ENCODE assay signal across 9 mouse cellular contexts in genomic region chr13:98924897-98925485, GRCm38 (mm10). TPM values are rescaled to one million over a fixed set of nuclear protein-coding genes. Genes with fewer than 3 reads are reported as not detected.
DNase-seq lines count a peak whose midpoint lies in the region; ATAC-seq lines count a peak whose summit lies in the region.
"Had no signal": no experiment of that assay in that cellular context is flagged by ENCODE, and none has a peak within 500 bp of the region (broad histone marks: within the 10 kb centered on the region; RNA-seq: fewer than 3 reads in every experiment).

No protein-coding gene starts in this region.

- peak overlapping the region; percentile 100 for H3K9ac ChIP-seq in neural tube, embryonic 11.5 days (ENCODE audit: low read length)
- peak overlapping the region; percentile 100 for H3K9ac ChIP-seq in limb, embryonic 12.5 days (replicated peaks)

- H3K4me3 ChIP-seq in neural tube, embryonic 11.5 days (ENCODE audit: low read depth, low read length) = peak overlapping the region; percentile 98
- peak overlapping the region; percentile 99 for H3K4me3 ChIP-seq in limb, embryonic 12.5 days (replicated peaks)

- peak; percentile 24 for DNase-seq in neural tube, embryonic 11.5 days (ENCODE audit: low spot score)
- DNase-seq in neural tube, embryonic 10.5 days (ENCODE audit: extremely low spot score, low spot score) = no peak
- no peak for DNase-seq in gastrocnemius, adult 18-20 months (ENCODE audit: low spot score)
- no peak for DNase-seq in adipocyte (ENCODE audit: low spot score)
- no peak for DNase-seq in spleen, postnatal 14 days (ENCODE audit: low spot score in 2 of 2)

- ATAC-seq in neural tube, embryonic 11.5 days (ENCODE audit: insufficient read depth, low FRiP score, low TSS enrichment) = no peak
- peak; percentile 29 for ATAC-seq in erythroblast, adult 5-6 weeks (replicated peaks; ENCODE audit: low FRiP score, poor library complexity, severe bottlenecking)
- no peak for ATAC-seq in limb, embryonic 12.5 days (ENCODE audit: insufficient number of reproducible peaks, insufficient read depth, low FRiP score, low TSS enrichment, low read depth)
- ATAC-seq in neutrophil, adult 5-6 weeks (ENCODE audit: extremely low read depth, insufficient number of reproducible peaks, low FRiP score, poor library complexity, severe bottlenecking) = peak; percentile 11; the same call in 1 of the 2 replicates

- H3K4me1 ChIP-seq in neural tube, embryonic 11.5 days (ENCODE audit: control insufficient read depth, insufficient read depth, low read length) = peaks cover 3% of the 10 kb centered on the region; the same call in 1 of the 2 replicates
- peaks cover 6% of the 10 kb centered on the region for H3K4me1 ChIP-seq in limb, embryonic 12.5 days (replicated peaks)

- H3K27me3 ChIP-seq in neural tube, embryonic 11.5 days (ENCODE audit: control insufficient read depth, insufficient read depth, low read length) = no peaks in the 10 kb centered on the region
- H3K27me3 ChIP-seq in limb, embryonic 12.5 days = no peaks in the 10 kb centered on the region

- no peaks in the 10 kb centered on the region for H3K9me3 ChIP-seq in neural tube, embryonic 11.5 days (ENCODE audit: control insufficient read depth, low read length)
- no peaks in the 10 kb centered on the region for H3K9me3 ChIP-seq in limb, embryonic 12.5 days

- peaks cover 9% of the 10 kb centered on the region for H3K36me3 ChIP-seq in neural tube, embryonic 11.5 days (ENCODE audit: control insufficient read depth, insufficient read depth, low read length)
- H3K36me3 ChIP-seq in limb, embryonic 12.5 days = peaks cover 24% of the 10 kb centered on the region

- peak overlapping the region; percentile 70 for H3K4me2 ChIP-seq in neural tube, embryonic 11.5 days (ENCODE audit: low read depth)
- H3K4me2 ChIP-seq in limb, embryonic 12.5 days = peak overlapping the region; percentile 67

- peak overlapping the region; percentile 95; the same call in 1 of the 2 replicates for H3K27ac ChIP-seq in neural tube, embryonic 11.5 days (ENCODE audit: low read depth, low read length)
- H3K27ac ChIP-seq in limb, embryonic 12.5 days = peak overlapping the region; percentile 98

- 23% methylated on average over 11 of the region's 11 CpGs for WGBS in neural tube, embryonic 11.5 days
- 19% methylated on average over 11 of the region's 11 CpGs for WGBS in limb, embryonic 12.5 days

RNA-seq across cellular contexts. Expression of gene Tnpo1, which starts 1.2 kb away (rescaled TPM):
- polyA plus RNA-seq in neural tube, embryonic 11.5 days (2014; fragmentation: Nextera tagmentation; extraction: Ambion mirVana) = 60.9 and 67.8 TPM in 2 replicates
- total RNA-seq in erythroblast, adult 5-6 weeks (2015; ENCODE audit: low replicate concordance) = 52.5 and 54.4 TPM in 2 replicates
- total RNA-seq in erythroblast, adult 5-6 weeks (2017; ENCODE audit: low replicate concordance) = 54.3 and 70.1 TPM in 2 replicates
- 77.0 and 77.6 TPM in 2 replicates for polyA plus RNA-seq in limb, embryonic 12.5 days (2016; fragmentation: Nextera tagmentation; extraction: Ambion mirVana)
- 89.3 and 97.8 TPM in 2 replicates for total RNA-seq in neutrophil, adult 5-6 weeks (2017)
- 10 to 100 TPM; 26.9 to 36.5 TPM for total RNA-seq in gastrocnemius, adult 18-20 months (2021)

RNA-seq across cellular contexts. Expression of gene 1700024P04Rik, which starts 59.4 kb away (rescaled TPM):
- polyA plus RNA-seq in neural tube, embryonic 11.5 days (2014; fragmentation: Nextera tagmentation; extraction: Ambion mirVana) = not detected in 2 replicates
- not detected in 2 replicates for total RNA-seq in erythroblast, adult 5-6 weeks (2015; ENCODE audit: low replicate concordance)
- total RNA-seq in erythroblast, adult 5-6 weeks (2017; ENCODE audit: low replicate concordance) = not detected in 2 replicates
- polyA plus RNA-seq in limb, embryonic 12.5 days (2016; fragmentation: Nextera tagmentation; extraction: Ambion mirVana) = not detected in 2 replicates
- not detected in 2 replicates for total RNA-seq in neutrophil, adult 5-6 weeks (2017)
- not detected for total RNA-seq in gastrocnemius, adult 18-20 months (2021)
- polyA plus RNA-seq: frontal cortex, adult 2 months had no signal

Comparison
In these comparisons a context has a peak if more than half of its experiments do, and no peak if none do; other contexts are left out.
1. ATAC-seq: peak in erythroblast, adult 5-6 weeks (single experiment) and neutrophil, adult 5-6 weeks (single experiment); none in neural tube, embryonic 11.5 days (single experiment) and limb, embryonic 12.5 days (single experiment).